ENCODE assay signal across 24 mouse cellular contexts in the genomic region with DNA sequence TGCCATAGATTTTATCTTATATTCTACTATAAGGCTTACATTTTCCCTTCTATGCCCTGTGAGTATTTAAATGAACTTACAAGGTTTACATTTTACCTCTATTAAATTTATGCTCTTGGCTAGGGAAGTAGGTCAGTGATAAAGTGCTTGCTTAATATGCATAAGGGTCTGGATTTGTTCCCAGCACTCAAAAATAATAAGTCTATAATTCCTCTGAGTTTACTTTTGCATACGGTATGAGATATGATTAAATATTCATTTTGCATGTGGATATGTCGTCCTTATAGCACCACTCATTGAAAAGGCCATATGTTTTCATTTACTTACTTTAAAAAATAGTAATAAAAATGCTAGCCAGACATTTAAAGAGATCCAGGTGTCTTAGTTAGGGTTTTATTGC.
DNase-seq lines count a peak whose midpoint lies in the region; ATAC-seq and TF ChIP-seq lines count a peak whose summit lies in the region.
"Had no signal": no experiment of that assay in that cellular context is flagged by ENCODE, and none has a peak within 500 bp of the region (broad histone marks: within the 10 kb centered on the region; RNA-seq: fewer than 3 reads in every experiment).

No protein-coding gene starts in this region.

- H3K9ac ChIP-seq in embryonic facial prominence, embryonic 13.5 days = no peak overlapping the region
- no peak overlapping the region for H3K9ac ChIP-seq in neural tube, embryonic 13.5 days
- no peak overlapping the region for H3K9ac ChIP-seq in neural tube, embryonic 15.5 days (replicated peaks)
- H3K9ac ChIP-seq in stomach, embryonic 16.5 days (ENCODE audit: low read length) = no peak overlapping the region
- H3K9ac ChIP-seq in stomach, postnatal 0 days (ENCODE audit: low read length) = no peak overlapping the region
- H3K9ac ChIP-seq: embryonic facial prominence, embryonic 12.5 days had no signal

- no peak overlapping the region for H3K4me3 ChIP-seq in embryonic facial prominence, embryonic 13.5 days
- no peak overlapping the region for H3K4me3 ChIP-seq in embryonic facial prominence, embryonic 10.5 days
- H3K4me3 ChIP-seq in neural tube, embryonic 13.5 days = no peak overlapping the region
- no peak overlapping the region for H3K4me3 ChIP-seq in neural tube, embryonic 15.5 days (replicated peaks)
- no peak overlapping the region for H3K4me3 ChIP-seq in stomach, embryonic 16.5 days (replicated peaks; ENCODE audit: low read length)
- no peak overlapping the region for H3K4me3 ChIP-seq in stomach, postnatal 0 days (ENCODE audit: low read depth, low read length)
- H3K4me3 ChIP-seq: embryonic facial prominence, embryonic 12.5 days had no signal

- peaks cover 8% of the 10 kb centered on the region for H3K4me1 ChIP-seq in embryonic facial prominence, embryonic 13.5 days
- H3K4me1 ChIP-seq in embryonic facial prominence, embryonic 10.5 days = no peaks in the 10 kb centered on the region
- H3K4me1 ChIP-seq in neural tube, embryonic 13.5 days (replicated peaks) = no peaks in the 10 kb centered on the region
- no peaks in the 10 kb centered on the region; the same call in 1 of the 2 replicates for H3K4me1 ChIP-seq in neural tube, embryonic 15.5 days
- H3K4me1 ChIP-seq in stomach, embryonic 16.5 days (ENCODE audit: control insufficient read depth, insufficient read depth, low read length) = no peaks in the 10 kb centered on the region
- no peaks in the 10 kb centered on the region for H3K4me1 ChIP-seq in stomach, postnatal 0 days (replicated peaks; ENCODE audit: control insufficient read depth, insufficient read depth)
- H3K4me1 ChIP-seq: embryonic facial prominence, embryonic 12.5 days had no signal

- H3K27me3 ChIP-seq in embryonic facial prominence, embryonic 13.5 days = no peaks in the 10 kb centered on the region
- no peaks in the 10 kb centered on the region for H3K27me3 ChIP-seq in embryonic facial prominence, embryonic 10.5 days (replicated peaks; ENCODE audit: low read depth, poor library complexity, severe bottlenecking)
- H3K27me3 ChIP-seq in neural tube, embryonic 13.5 days = no peaks in the 10 kb centered on the region
- H3K27me3 ChIP-seq in neural tube, embryonic 15.5 days (replicated peaks) = no peaks in the 10 kb centered on the region
- H3K27me3 ChIP-seq in stomach, embryonic 16.5 days (ENCODE audit: control insufficient read depth, insufficient read depth, low read length) = no peaks in the 10 kb centered on the region
- H3K27me3 ChIP-seq in stomach, postnatal 0 days (ENCODE audit: control insufficient read depth, insufficient read depth, low read length) = no peaks in the 10 kb centered on the region
- H3K27me3 ChIP-seq: embryonic facial prominence, embryonic 12.5 days had no signal

- no peaks in the 10 kb centered on the region for H3K36me3 ChIP-seq in embryonic facial prominence, embryonic 13.5 days
- H3K36me3 ChIP-seq in embryonic facial prominence, embryonic 10.5 days (replicated peaks) = no peaks in the 10 kb centered on the region
- no peaks in the 10 kb centered on the region for H3K36me3 ChIP-seq in neural tube, embryonic 13.5 days
- H3K36me3 ChIP-seq in neural tube, embryonic 15.5 days = no peaks in the 10 kb centered on the region
- H3K36me3 ChIP-seq in stomach, embryonic 16.5 days (ENCODE audit: control insufficient read depth, insufficient read depth, low read length) = no peaks in the 10 kb centered on the region
- no peaks in the 10 kb centered on the region for H3K36me3 ChIP-seq in stomach, postnatal 0 days (ENCODE audit: control insufficient read depth, insufficient read depth, low read length)
- H3K36me3 ChIP-seq: embryonic facial prominence, embryonic 12.5 days; G1E had no signal

- no peak for TF ChIP-seq CTCF in stomach, postnatal 0 days (IDR thresholded peaks at IDR 0.05; ENCODE audit: low read depth)

- WGBS in embryonic facial prominence, embryonic 13.5 days = 39% methylated on average over 2 of the region's 2 CpGs
- WGBS in embryonic facial prominence, embryonic 10.5 days = 75% methylated on average over 2 of the region's 2 CpGs
- WGBS in neural tube, embryonic 13.5 days = 67% methylated on average over 2 of the region's 2 CpGs
- 60% methylated on average over 2 of the region's 2 CpGs for WGBS in neural tube, embryonic 15.5 days
- WGBS in stomach, embryonic 16.5 days = 47% methylated on average over 2 of the region's 2 CpGs
- 52% methylated on average over 2 of the region's 2 CpGs for WGBS in stomach, postnatal 0 days

- H3K27ac ChIP-seq in embryonic facial prominence, embryonic 13.5 days = no peak overlapping the region
- no peak overlapping the region for H3K27ac ChIP-seq in embryonic facial prominence, embryonic 10.5 days (replicated peaks)
- H3K27ac ChIP-seq in neural tube, embryonic 13.5 days (replicated peaks) = no peak overlapping the region
- H3K27ac ChIP-seq in neural tube, embryonic 15.5 days (replicated peaks) = no peak overlapping the region
- H3K27ac ChIP-seq in stomach, embryonic 16.5 days (ENCODE audit: low read length) = no peak overlapping the region
- no peak overlapping the region for H3K27ac ChIP-seq in stomach, postnatal 0 days (replicated peaks)
- H3K27ac ChIP-seq: embryonic facial prominence, embryonic 12.5 days had no signal

- ATAC-seq in embryonic facial prominence, embryonic 13.5 days (ENCODE audit: insufficient number of reproducible peaks, insufficient read depth, low FRiP score, low TSS enrichment, low read depth) = 0 out of 2 replicates have a peak, but pooled peaks have one; percentile 67
- ATAC-seq in neural tube, embryonic 13.5 days (ENCODE audit: low read depth) = peak; percentile 19; the same call in 1 of the 2 replicates
- no peak for ATAC-seq in neural tube, embryonic 15.5 days (ENCODE audit: low FRiP score)
- ATAC-seq in stomach, embryonic 16.5 days (ENCODE audit: insufficient read depth, low FRiP score) = 0 out of 2 replicates have a peak, but pooled peaks have one; percentile 17
- no peak for ATAC-seq in stomach, postnatal 0 days (ENCODE audit: low FRiP score, low TSS enrichment)
- ATAC-seq: activated CD4-positive, CD25-positive, alpha-beta regulatory T cell, adult 4 months; CD4-positive, CD25-positive, alpha-beta regulatory T cell, adult 4 months; forebrain, embryonic 14.5 days; Patski had no signal

- TF ChIP-seq EP300 in stomach, postnatal 0 days (optimal IDR thresholded peaks at IDR 0.05) = no peak

- H3K9me3 ChIP-seq in embryonic facial prominence, embryonic 13.5 days = no peaks in the 10 kb centered on the region
- H3K9me3 ChIP-seq in embryonic facial prominence, embryonic 10.5 days = no peaks in the 10 kb centered on the region
- H3K9me3 ChIP-seq in neural tube, embryonic 13.5 days = no peaks in the 10 kb centered on the region
- no peaks in the 10 kb centered on the region for H3K9me3 ChIP-seq in neural tube, embryonic 15.5 days (replicated peaks)
- H3K9me3 ChIP-seq in stomach, embryonic 16.5 days (replicated peaks; ENCODE audit: control insufficient read depth, low read length) = no peaks in the 10 kb centered on the region
- H3K9me3 ChIP-seq in stomach, postnatal 0 days (ENCODE audit: control insufficient read depth, low read length) = no peaks in the 10 kb centered on the region
- H3K9me3 ChIP-seq: embryonic facial prominence, embryonic 12.5 days; G1E had no signal

- H3K4me2 ChIP-seq in embryonic facial prominence, embryonic 13.5 days = no peak overlapping the region
- H3K4me2 ChIP-seq in neural tube, embryonic 13.5 days = no peak overlapping the region
- H3K4me2 ChIP-seq in neural tube, embryonic 15.5 days = no peak overlapping the region
- no peak overlapping the region for H3K4me2 ChIP-seq in stomach, embryonic 16.5 days (ENCODE audit: low read depth, low read length)
- no peak overlapping the region for H3K4me2 ChIP-seq in stomach, postnatal 0 days (replicated peaks; ENCODE audit: low read depth)
- H3K4me2 ChIP-seq: embryonic facial prominence, embryonic 12.5 days had no signal

- DNase-seq in embryonic facial prominence, embryonic 10.5 days (ENCODE audit: low spot score) = no peak
- no peak for DNase-seq in stomach, postnatal 0 days (ENCODE audit: low spot score)
- no peak for DNase-seq in adrenal gland, adult (ENCODE audit: inconsistent age in 2 of 2, low spot score in 1 of 2)
- DNase-seq: adrenal gland, adult 2 months; adrenal gland, postnatal 10 days; adrenal gland, postnatal 25 days; B cell, adult 2 months; cerebellum, adult 11 months; cerebellum, adult 18-20 months; cerebellum, adult 8-10 months; cerebellum, adult 9-11 months; cerebellum, postnatal 14 days; cerebellum, postnatal 36 days; embryo, embryonic 11 days had no signal

Comparison
In these comparisons a context has a peak if more than half of its experiments do, and no peak if none do; other contexts are left out.
1. ATAC-seq: peak in embryonic facial prominence, embryonic 13.5 days (single experiment), neural tube, embryonic 13.5 days (single experiment) and stomach, embryonic 16.5 days (single experiment); none in neural tube, embryonic 15.5 days (single experiment) and stomach, postnatal 0 days (single experiment).